Mouse (Mus musculus): ENCODE measurements at regions not wholly inside any gene's neighbourhood (a gene's known extent, or its start where the extent isn't known, plus 50 kb on each side); places are given as distances from the start of the nearest gene placed in this dataset.

GRCm38 (mm10) chr13:84399345-84400170 is 177.5 kb downstream of the Tmem161b start:
- no peak for DNase-seq (ENCODE audit: extremely low read depth, low read depth)

DNA sequence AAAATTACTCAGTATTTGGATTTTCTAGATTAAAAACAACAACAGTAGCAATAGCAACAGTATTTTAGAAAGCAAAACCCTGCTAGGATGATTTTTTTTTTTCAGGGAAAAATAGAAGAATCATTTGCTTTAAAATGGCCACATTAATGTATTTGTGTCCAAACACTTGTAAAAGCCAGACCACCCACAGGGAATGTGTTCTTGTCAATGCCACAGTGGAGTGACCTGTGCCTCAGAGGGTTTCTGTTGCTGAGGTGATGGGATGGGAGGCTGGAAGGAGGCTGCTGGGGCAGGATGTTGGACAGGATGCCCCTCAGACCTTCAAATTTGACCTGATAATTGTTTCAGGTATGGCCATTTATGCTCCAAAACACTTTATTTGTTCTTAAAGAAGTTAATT is 178.9 kb downstream of the Tmem161b start:
- no peak for DNase-seq (ENCODE audit: extremely low read depth, low read depth)

GRCm38 (mm10) chr13:84404566-84405194 is 182.6 kb downstream of the Tmem161b start:
- no peak for DNase-seq (ENCODE audit: extremely low read depth, low read depth)

- DNase-seq (ENCODE audit: extremely low read depth, low read depth) = no peak
Observed at GRCm38 (mm10) chr13:84434444-84434843, 212.3 kb downstream of the Tmem161b start.

DNA sequence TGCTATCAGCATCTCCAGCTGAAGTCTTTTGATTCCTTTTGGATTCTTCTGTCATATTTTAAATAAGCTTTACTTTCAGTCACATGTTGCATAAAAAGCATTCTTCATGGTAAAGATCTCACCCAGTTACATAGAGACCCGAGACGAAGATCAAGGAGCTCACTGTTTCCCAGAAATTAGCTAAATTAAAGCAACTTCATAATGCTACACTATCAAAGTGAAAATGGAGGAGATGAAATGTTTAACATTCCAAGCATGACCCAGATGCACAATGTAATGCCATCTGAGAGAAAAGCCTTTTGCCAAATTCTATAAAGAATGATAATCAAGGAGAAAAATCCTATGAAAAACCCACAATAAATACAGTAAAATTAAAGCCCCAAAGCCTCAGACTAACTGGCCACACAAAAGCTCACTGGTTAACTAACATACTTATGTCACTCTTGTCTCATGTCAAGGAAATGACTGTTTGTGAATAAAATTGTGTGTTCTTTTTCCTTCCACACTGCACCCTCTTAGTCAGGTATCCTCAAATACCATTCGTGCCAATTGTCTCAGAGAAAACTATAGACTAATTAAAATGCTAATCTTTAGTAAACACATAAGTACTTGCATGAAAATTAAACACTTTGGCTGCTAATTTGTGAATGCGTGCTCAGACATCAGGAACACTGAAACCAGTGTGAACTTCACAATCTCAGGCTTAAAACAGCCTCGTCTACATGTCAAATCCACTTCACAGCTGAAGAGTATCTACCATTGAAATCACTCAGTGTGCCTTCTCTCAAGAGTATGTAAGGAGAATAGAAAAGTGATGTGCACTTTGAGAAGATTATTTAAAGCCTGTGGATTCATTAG is 215.7 kb downstream of the Tmem161b start:
- DNase-seq (ENCODE audit: extremely low read depth, low read depth) = no peak

DNA sequence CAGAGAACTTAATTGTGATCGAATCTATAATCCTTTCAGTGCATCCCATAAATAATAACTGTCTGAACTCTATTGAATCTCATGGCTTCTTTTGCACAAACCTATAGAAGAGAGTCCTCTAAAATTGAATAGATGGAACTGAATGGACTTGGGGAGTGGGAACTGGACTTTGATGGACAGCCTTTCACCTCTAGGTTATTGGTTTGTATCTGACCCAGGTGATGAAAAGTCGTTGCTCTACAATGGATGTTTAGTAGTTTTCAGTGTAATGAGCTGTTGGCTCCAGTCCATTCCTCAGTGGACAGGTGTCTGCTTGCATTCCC is 216.3 kb downstream of the Tmem161b start:
- no peak for DNase-seq (ENCODE audit: extremely low read depth, low read depth)

- DNase-seq (ENCODE audit: extremely low read depth, low read depth) = no peak
Observed at GRCm38 (mm10) chr13:84448514-84448913, 226.4 kb downstream of the Tmem161b start.

- no peak for DNase-seq (ENCODE audit: extremely low read depth, low read depth)
Observed at GRCm38 (mm10) chr13:84449001-84449551, 227.0 kb downstream of the Tmem161b start.

All from MEL-GATA-1-ER (cell line).